Mouse (Mus musculus): Measurements from ENCODE around the gene Naa16. TPM values are rescaled to one million over a fixed set of nuclear protein-coding genes. Genes with fewer than 3 reads are reported as not detected.

The Naa16 gene
- polyA plus RNA-seq, 1 experiment from 2014 or later, result 33.0 TPM

GRCm38 (mm10) chr14:79287251-79287863 is 103.2 kb downstream of the Naa16 start:
- no peak overlapping the region for H3K4me3 ChIP-seq (ENCODE audit: low read length)
- H3K4me1 ChIP-seq (ENCODE audit: control insufficient read depth, insufficient read depth, low read length), result 0 out of 2 replicates have a peak, but pooled peaks cover 3% of the 10 kb centered on the region
- 70% methylated on average over 7 of the region's 7 CpGs for WGBS
- H3K9me3 ChIP-seq (ENCODE audit: control insufficient read depth, low read length), result no peaks in the 10 kb centered on the region
- H3K27me3 ChIP-seq (replicated peaks; ENCODE audit: control insufficient read depth, insufficient read depth, low read length), result no peaks in the 10 kb centered on the region
- H3K9ac ChIP-seq (ENCODE audit: low read depth, low read length), result no peak overlapping the region
- H3K27ac ChIP-seq (ENCODE audit: low read length), result no peak overlapping the region
- no peak overlapping the region for H3K4me2 ChIP-seq (ENCODE audit: low read depth, low read length)
- no peak for ATAC-seq
- no peaks in the 10 kb centered on the region for H3K36me3 ChIP-seq (ENCODE audit: control insufficient read depth, insufficient read depth, low read length)

DNA sequence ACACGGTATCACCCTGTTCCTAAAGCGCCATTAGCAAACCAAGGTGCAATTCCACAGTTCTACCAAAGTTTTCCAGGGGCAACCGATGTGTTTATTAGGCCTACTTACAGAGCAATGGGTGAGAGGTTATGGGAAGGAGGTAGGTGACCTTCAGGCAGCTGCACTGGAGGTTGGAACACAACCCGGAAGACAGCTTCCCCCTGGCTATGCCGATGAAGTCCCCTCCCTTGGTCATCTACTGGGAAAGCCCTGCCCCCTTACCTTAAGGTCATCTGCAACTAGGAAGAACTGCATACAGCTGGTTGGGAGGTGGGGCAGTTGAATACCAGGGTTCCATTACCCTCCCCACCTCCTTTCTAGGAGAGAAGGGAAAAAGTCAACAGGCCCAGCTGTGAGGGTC is 105.0 kb downstream of the Naa16 start:
- H3K4me2 ChIP-seq (ENCODE audit: low read depth, low read length), result no peak overlapping the region
- no peaks in the 10 kb centered on the region for H3K36me3 ChIP-seq (ENCODE audit: control insufficient read depth, insufficient read depth, low read length)
- ATAC-seq, result no peak
- no peak overlapping the region for H3K4me3 ChIP-seq (ENCODE audit: low read length)
- WGBS, result 90% methylated on average over 5 of the region's 5 CpGs
- no peaks in the 10 kb centered on the region for H3K27me3 ChIP-seq (replicated peaks; ENCODE audit: control insufficient read depth, insufficient read depth, low read length)
- no peaks in the 10 kb centered on the region for H3K9me3 ChIP-seq (ENCODE audit: control insufficient read depth, low read length)
- H3K4me1 ChIP-seq (ENCODE audit: control insufficient read depth, insufficient read depth, low read length), result 0 out of 2 replicates have a peak, but pooled peaks cover 3% of the 10 kb centered on the region
- no peak overlapping the region for H3K27ac ChIP-seq (ENCODE audit: low read length)
- no peak overlapping the region for H3K9ac ChIP-seq (ENCODE audit: low read depth, low read length)

DNA sequence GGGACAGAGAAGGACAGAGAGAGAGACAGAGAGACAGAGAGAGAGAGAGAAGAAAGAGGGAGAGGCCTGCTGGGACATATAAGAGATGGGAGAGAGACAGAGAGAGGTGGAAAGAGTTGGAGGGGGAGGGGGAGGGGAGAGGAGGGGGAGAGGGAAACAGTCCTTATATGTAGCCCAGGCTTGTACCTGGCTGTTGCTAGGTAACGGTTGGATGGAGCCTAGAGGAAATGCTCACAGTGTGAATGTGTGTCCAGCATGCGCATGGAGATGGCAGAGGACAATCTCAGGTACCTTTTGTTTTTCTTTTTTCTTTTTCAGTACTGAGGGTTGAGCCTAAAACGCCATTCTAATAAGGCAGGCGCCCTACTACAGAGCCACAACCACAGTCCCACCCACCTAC is 106.0 kb downstream of the Naa16 start:
- 80% methylated on average over 4 of the region's 4 CpGs for WGBS
- no peak for ATAC-seq
- no peak overlapping the region for H3K4me3 ChIP-seq (ENCODE audit: low read length)

DNA sequence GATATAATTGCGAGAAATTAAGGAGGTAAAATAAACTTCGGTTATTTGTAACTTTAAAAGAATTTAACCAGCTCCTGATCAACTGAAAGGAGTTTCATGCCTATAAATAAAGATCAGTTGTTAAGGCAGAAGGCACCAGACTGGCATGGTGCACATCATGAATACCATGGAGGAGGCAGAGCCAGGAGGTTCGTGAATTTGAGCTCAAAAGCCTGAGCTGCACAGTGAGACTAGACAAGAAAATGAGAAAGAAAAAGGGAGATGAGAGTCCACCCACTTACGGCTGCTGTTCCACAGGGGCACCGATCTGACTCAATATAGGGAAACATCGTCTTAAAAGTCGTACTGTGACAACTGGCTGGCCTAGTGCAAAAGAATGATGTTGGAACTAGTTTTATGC is 106.6 kb downstream of the Naa16 start:
- Histone ChIP-seq H3K4me2 (ENCODE audit: low read depth, low read length) (no peak overlapping the region), H3K27me3 (replicated peaks; ENCODE audit: control insufficient read depth, insufficient read depth, low read length) (no peaks in the 10 kb centered on the region), H3K27ac (ENCODE audit: low read length) (no peak overlapping the region), H3K9ac (ENCODE audit: low read depth, low read length) (no peak overlapping the region), H3K4me1 (ENCODE audit: control insufficient read depth, insufficient read depth, low read length) (no peaks in the 10 kb centered on the region), H3K9me3 (ENCODE audit: control insufficient read depth, low read length) (no peaks in the 10 kb centered on the region), H3K4me3 (ENCODE audit: low read length) (no peak overlapping the region), H3K36me3 (ENCODE audit: control insufficient read depth, insufficient read depth, low read length) (no peaks in the 10 kb centered on the region)
- ATAC-seq, result no peak
- 93% methylated on average over 7 of the region's 7 CpGs for WGBS

More for the DNA sequence above, 106.0 kb downstream of the Naa16 start:
- Histone ChIP-seq H3K27me3 (replicated peaks; ENCODE audit: control insufficient read depth, insufficient read depth, low read length) (no peaks in the 10 kb centered on the region), H3K4me1 (ENCODE audit: control insufficient read depth, insufficient read depth, low read length) (no peaks in the 10 kb centered on the region), H3K4me2 (ENCODE audit: low read depth, low read length) (no peak overlapping the region), H3K9ac (ENCODE audit: low read depth, low read length) (no peak overlapping the region), H3K36me3 (ENCODE audit: control insufficient read depth, insufficient read depth, low read length) (no peaks in the 10 kb centered on the region), H3K9me3 (ENCODE audit: control insufficient read depth, low read length) (no peaks in the 10 kb centered on the region), H3K27ac (ENCODE audit: low read length) (no peak overlapping the region)

- no peak overlapping the region for H3K4me3 ChIP-seq (ENCODE audit: low read length)
- no peaks in the 10 kb centered on the region for H3K36me3 ChIP-seq (ENCODE audit: control insufficient read depth, insufficient read depth, low read length)
- H3K4me2 ChIP-seq (ENCODE audit: low read depth, low read length), result no peak overlapping the region
- no peak for ATAC-seq
- no peaks in the 10 kb centered on the region for H3K9me3 ChIP-seq (ENCODE audit: control insufficient read depth, low read length)
- H3K27ac ChIP-seq (ENCODE audit: low read length), result no peak overlapping the region
- H3K27me3 ChIP-seq (replicated peaks; ENCODE audit: control insufficient read depth, insufficient read depth, low read length), result no peaks in the 10 kb centered on the region
- H3K4me1 ChIP-seq (ENCODE audit: control insufficient read depth, insufficient read depth, low read length), result no peaks in the 10 kb centered on the region
- WGBS, result 89% methylated on average over 9 of the region's 9 CpGs
- no peak overlapping the region for H3K9ac ChIP-seq (ENCODE audit: low read depth, low read length)
Measured at GRCm38 (mm10) chr14:79281894-79282553, 108.6 kb downstream of the Naa16 start.

DNA sequence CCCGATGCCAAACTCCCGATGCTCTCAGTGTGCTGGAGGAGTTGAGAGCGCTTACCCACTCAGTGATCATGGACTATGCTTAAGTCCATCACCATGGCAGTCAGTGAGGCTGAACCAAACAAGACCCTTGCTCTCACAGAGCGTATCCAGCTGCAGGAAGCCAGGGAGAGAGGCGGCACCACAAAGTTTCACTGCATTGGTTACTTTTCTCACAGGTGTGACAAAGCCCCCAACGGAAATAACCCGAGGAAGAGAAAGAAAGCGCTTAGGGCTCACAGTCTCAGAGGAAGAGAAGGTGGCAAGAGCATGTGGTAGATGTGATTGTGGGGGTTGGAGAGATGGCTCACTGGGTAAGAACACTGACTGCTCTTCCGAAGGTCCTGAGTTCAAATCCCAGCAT is 110.1 kb downstream of the Naa16 start:
- H3K27ac ChIP-seq (ENCODE audit: low read length), result no peak overlapping the region
- H3K4me2 ChIP-seq (ENCODE audit: low read depth, low read length), result no peak overlapping the region
- no peaks in the 10 kb centered on the region for H3K36me3 ChIP-seq (ENCODE audit: control insufficient read depth, insufficient read depth, low read length)
- 92% methylated on average over 9 of the region's 9 CpGs for WGBS
- ATAC-seq, result no peak
- H3K4me3 ChIP-seq (ENCODE audit: low read length), result no peak overlapping the region
- H3K9me3 ChIP-seq (ENCODE audit: control insufficient read depth, low read length), result no peaks in the 10 kb centered on the region
- no peak overlapping the region for H3K9ac ChIP-seq (ENCODE audit: low read depth, low read length)
- H3K4me1 ChIP-seq (ENCODE audit: control insufficient read depth, insufficient read depth, low read length), result no peaks in the 10 kb centered on the region
- no peaks in the 10 kb centered on the region for H3K27me3 ChIP-seq (replicated peaks; ENCODE audit: control insufficient read depth, insufficient read depth, low read length)

GRCm38 (mm10) chr14:79279494-79279893 is 111.1 kb downstream of the Naa16 start:
- Histone ChIP-seq H3K36me3 (ENCODE audit: control insufficient read depth, insufficient read depth, low read length) (no peaks in the 10 kb centered on the region), H3K4me1 (ENCODE audit: control insufficient read depth, insufficient read depth, low read length) (no peaks in the 10 kb centered on the region), H3K4me3 (ENCODE audit: low read length) (no peak overlapping the region), H3K4me2 (ENCODE audit: low read depth, low read length) (no peak overlapping the region), H3K9me3 (ENCODE audit: control insufficient read depth, low read length) (no peaks in the 10 kb centered on the region), H3K27ac (ENCODE audit: low read length) (no peak overlapping the region), H3K27me3 (replicated peaks; ENCODE audit: control insufficient read depth, insufficient read depth, low read length) (no peaks in the 10 kb centered on the region), H3K9ac (ENCODE audit: low read depth, low read length) (no peak overlapping the region)
- no peak for ATAC-seq
- 85% methylated on average over 1 of the region's 1 CpGs for WGBS

DNA sequence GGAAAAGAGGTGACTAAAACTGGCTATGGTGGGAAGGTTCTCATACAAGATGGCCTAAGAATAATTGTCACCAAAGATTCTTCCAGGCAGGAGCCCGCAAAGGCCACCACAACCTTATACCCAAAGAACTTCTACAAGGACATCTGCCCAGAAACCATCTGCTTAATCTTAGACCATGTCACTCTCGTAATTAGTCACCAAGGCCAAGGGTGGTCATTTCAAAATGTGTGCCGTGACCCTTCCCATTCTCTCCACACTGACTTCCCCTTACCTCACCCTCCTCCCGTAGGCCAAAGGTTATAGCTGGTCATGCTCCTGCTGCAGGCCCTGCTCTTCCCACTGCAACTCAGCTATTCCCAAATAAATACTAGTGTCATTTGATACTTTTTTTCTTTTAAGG is 111.7 kb downstream of the Naa16 start:
- 79% methylated on average over 4 of the region's 4 CpGs for whole genome bisulfite sequencing
- Histone ChIP-seq H3K27me3 (replicated peaks; ENCODE audit: control insufficient read depth, insufficient read depth, low read length) (no peaks in the 10 kb centered on the region), H3K4me3 (ENCODE audit: low read length) (no peak overlapping the region), H3K4me2 (ENCODE audit: low read depth, low read length) (no peak overlapping the region), H3K4me1 (ENCODE audit: control insufficient read depth, insufficient read depth, low read length) (no peaks in the 10 kb centered on the region), H3K9ac (ENCODE audit: low read depth, low read length) (no peak overlapping the region), H3K27ac (ENCODE audit: low read length) (no peak overlapping the region), H3K9me3 (ENCODE audit: control insufficient read depth, low read length) (no peaks in the 10 kb centered on the region), H3K36me3 (ENCODE audit: control insufficient read depth, insufficient read depth, low read length) (no peaks in the 10 kb centered on the region)
- ATAC-seq, result no peak

GRCm38 (mm10) chr14:79277922-79278321 is 112.7 kb downstream of the Naa16 start:
- no peaks in the 10 kb centered on the region for H3K4me1 ChIP-seq (ENCODE audit: control insufficient read depth, insufficient read depth, low read length)
- H3K27ac ChIP-seq (ENCODE audit: low read length), result no peak overlapping the region
- WGBS, result 66% methylated on average over 7 of the region's 7 CpGs
- no peak overlapping the region for H3K4me3 ChIP-seq (ENCODE audit: low read length)
- H3K9me3 ChIP-seq (ENCODE audit: control insufficient read depth, low read length), result no peaks in the 10 kb centered on the region
- no peak overlapping the region for H3K9ac ChIP-seq (ENCODE audit: low read depth, low read length)
- no peak for ATAC-seq
- H3K36me3 ChIP-seq (ENCODE audit: control insufficient read depth, insufficient read depth, low read length), result no peaks in the 10 kb centered on the region
- no peaks in the 10 kb centered on the region for H3K27me3 ChIP-seq (replicated peaks; ENCODE audit: control insufficient read depth, insufficient read depth, low read length)
- no peak overlapping the region for H3K4me2 ChIP-seq (ENCODE audit: low read depth, low read length)

Data from intestine, embryonic 16.5 days (tissue).